Mouse (Mus musculus) layer of hippocampus, adult 2 months (tissue): ENCODE measurements at regions not wholly inside any gene's neighbourhood (a gene's known extent, or its start where the extent isn't known, plus 50 kb on each side); places are given as distances from the start of the nearest gene placed in this dataset.
A peak's percentile ranks its signal among the peaks of the same experiment; 100 is the strongest.

Experiments used
- DNase-seq, 2 experiments: peaks; one replicate each; pipeline ENCODE4 v3.0.0; 2022; ENCODE audit warnings: low spot score in 2 of 2
- H3K27ac ChIP-seq: fragments of 200-600 bp; 2 replicates; pipeline ENCODE4 v1.8.1; 2022
- H3K4me3 ChIP-seq: fragments of 200-600 bp; 2 replicates; pipeline ENCODE4 v1.8.1; 2022; ENCODE audit warnings: mild to moderate bottlenecking
- CTCF ChIP-seq: fragments of 200-600 bp; conservative IDR thresholded peaks from 2 replicates; pipeline ENCODE4 v1.8.1; 2022; ENCODE audit warnings: antibody characterized with exemption, mild to moderate bottlenecking, moderate library complexity

- TF ChIP-seq CTCF: no peak
- no peak overlapping the region for H3K27ac ChIP-seq
- no peak overlapping the region for H3K4me3 ChIP-seq
- no peak for DNase-seq
Measured at GRCm38 (mm10) chr6:148719062-148719461, 112.2 kb downstream of the Ipo8 start.

- DNase-seq: no peak
- H3K4me3 ChIP-seq: no peak overlapping the region
- TF ChIP-seq CTCF: no peak
- H3K27ac ChIP-seq: no peak overlapping the region
Measured at GRCm38 (mm10) chr6:148710406-148710805, 120.9 kb downstream of the Ipo8 start.

- TF ChIP-seq CTCF: no peak
- no peak for DNase-seq
- H3K27ac ChIP-seq: no peak overlapping the region
- no peak overlapping the region for H3K4me3 ChIP-seq
Measured at GRCm38 (mm10) chr6:148708389-148708788, 122.9 kb downstream of the Ipo8 start.

- no peak overlapping the region for H3K27ac ChIP-seq
- no peak overlapping the region for H3K4me3 ChIP-seq
- no peak for DNase-seq
- peak; percentile 75 for TF ChIP-seq CTCF
Measured at GRCm38 (mm10) chr6:148705711-148706110, 125.6 kb downstream of the Ipo8 start.

GRCm38 (mm10) chr6:148693329-148693728 lies 137.9 kb downstream of the Ipo8 start:
- DNase-seq: no peak
- H3K4me3 ChIP-seq: no peak overlapping the region
- H3K27ac ChIP-seq: no peak overlapping the region
- TF ChIP-seq CTCF: no peak

GRCm38 (mm10) chr6:148687770-148688169 lies 143.5 kb downstream of the Ipo8 start:
- peak; percentile 75 for TF ChIP-seq CTCF
- Histone ChIP-seq H3K4me3 (no peak overlapping the region), H3K27ac (no peak overlapping the region)
- DNase-seq: peak; percentile 27 to 67

GRCm38 (mm10) chr6:148660152-148660551 lies 171.1 kb downstream of the Ipo8 start:
- Histone ChIP-seq H3K4me3 (no peak overlapping the region), H3K27ac (no peak overlapping the region)
- no peak for DNase-seq
- TF ChIP-seq CTCF: no peak

GRCm38 (mm10) chr6:148653216-148653615 lies 178.1 kb downstream of the Ipo8 start:
- TF ChIP-seq CTCF: no peak
- no peak overlapping the region for H3K27ac ChIP-seq
- H3K4me3 ChIP-seq: no peak overlapping the region
- no peak for DNase-seq

GRCm38 (mm10) chr6:148652434-148652833 lies 178.8 kb downstream of the Ipo8 start:
- DNase-seq: no peak
- no peak for TF ChIP-seq CTCF
- Histone ChIP-seq H3K4me3 (no peak overlapping the region), H3K27ac (no peak overlapping the region)

GRCm38 (mm10) chr6:148647423-148648390 lies 183.6 kb downstream of the Ipo8 start:
- DNase-seq: no peak
- H3K27ac ChIP-seq: no peak overlapping the region
- H3K4me3 ChIP-seq: no peak overlapping the region
- TF ChIP-seq CTCF: no peak

- TF ChIP-seq CTCF: no peak
Measured at GRCm38 (mm10) chr6:148640595-148640994, 190.7 kb downstream of the Ipo8 start.

GRCm38 (mm10) chr6:148634148-148634547 lies 190.0 kb upstream of the Tmtc1 start:
- DNase-seq: peak in 1 of 2 experiments; percentile 35
- no peak for TF ChIP-seq CTCF
- Histone ChIP-seq H3K4me3 (no peak overlapping the region), H3K27ac (no peak overlapping the region)

More at GRCm38 (mm10) chr6:148640595-148640994, 190.7 kb downstream of the Ipo8 start:
- H3K4me3 ChIP-seq: no peak overlapping the region
- no peak overlapping the region for H3K27ac ChIP-seq
- no peak for DNase-seq

- no peak overlapping the region for H3K27ac ChIP-seq
- TF ChIP-seq CTCF: no peak
- H3K4me3 ChIP-seq: no peak overlapping the region
- DNase-seq: no peak
Measured at GRCm38 (mm10) chr6:148627090-148627605, 183.0 kb upstream of the Tmtc1 start.
